18 mouse cellular contexts compared by ENCODE assay signal in genomic region chrX:50823856-50824255, GRCm38 (mm10).
"Had no signal": no experiment of that assay in that cellular context is flagged by ENCODE, and none has a peak within 500 bp of the region (broad histone marks: within the 10 kb centered on the region; RNA-seq: fewer than 3 reads in every experiment).

No protein-coding gene starts in this region.

- H3K4me3 ChIP-seq: left cerebral cortex, adult 2 months; limb, embryonic 10.5 days; liver, embryonic 15.5 days; megakaryocyte, embryonic 14.5 days; midbrain, embryonic 15.5 days; neural tube, embryonic 12.5 days; stomach, embryonic 15.5 days had no signal

- H3K9me3 ChIP-seq: limb, embryonic 10.5 days; liver, embryonic 15.5 days; megakaryocyte, embryonic 14.5 days; midbrain, embryonic 15.5 days; neural tube, embryonic 12.5 days; stomach, embryonic 15.5 days had no signal

- H3K27me3 ChIP-seq: liver, embryonic 15.5 days; neural tube, embryonic 12.5 days; stomach, embryonic 15.5 days had no signal

- ATAC-seq: intestine, postnatal 0 days; midbrain, embryonic 15.5 days had no signal

- H3K4me2 ChIP-seq: liver, embryonic 11.5 days; liver, embryonic 15.5 days; midbrain, embryonic 11.5 days; midbrain, embryonic 15.5 days; neural tube, embryonic 12.5 days; stomach, embryonic 15.5 days had no signal

- H3K36me3 ChIP-seq: limb, embryonic 10.5 days; liver, embryonic 15.5 days; midbrain, embryonic 15.5 days; neural tube, embryonic 12.5 days; stomach, embryonic 15.5 days had no signal

- H3K9ac ChIP-seq: liver, embryonic 15.5 days; midbrain, embryonic 15.5 days; neural tube, embryonic 12.5 days; stomach, embryonic 15.5 days had no signal

- DNase-seq: kidney, adult 8-10 months; kidney, postnatal 25 days; lung, adult 2 months; lung, postnatal 10 days; spleen, adult 18-20 months; thymus, adult 2 months; thymus, postnatal 25 days had no signal

- H3K27ac ChIP-seq: left cerebral cortex, adult 2 months; limb, embryonic 10.5 days; liver, embryonic 15.5 days; macrophage; midbrain, embryonic 15.5 days; neural tube, embryonic 12.5 days; stomach, embryonic 15.5 days had no signal

- H3K4me1 ChIP-seq: liver, embryonic 15.5 days; midbrain, embryonic 15.5 days; neural tube, embryonic 12.5 days; stomach, embryonic 15.5 days had no signal
